Mouse (Mus musculus) lung, postnatal 0 days (tissue): Measurements from ENCODE around the gene Gjd3. TPM values are rescaled to one million over a fixed set of nuclear protein-coding genes. Genes with fewer than 3 reads are reported as not detected.
A peak's percentile ranks its signal among the peaks of the same experiment; 100 is the strongest.

Experiments used
- ATAC-seq: fragments of 200-750 bp; cut with Nextera tagmentation; 2 replicates; pipeline ENCODE4 v1.8.0; 2017; ENCODE audit warnings: moderate library complexity
- DNase-seq: peaks from one replicate; pipeline ENCODE4 v3.0.0-alpha.2; 2016; ENCODE audit warnings: low spot score
- H3K27ac ChIP-seq: fragments of 300-500 bp; sonication (generic); 2 replicates; pipeline ENCODE4 v1.5.1; 2014; ENCODE audit warnings: antibody characterized with exemption, mild to moderate bottlenecking, low read length, mixed read lengths
- H3K27me3 ChIP-seq: fragments of 300-500 bp; sonication (generic); replicated peaks from 2 replicates; pipeline ENCODE4 v1.6.1; 2014; ENCODE audit warnings: low read length, mixed read lengths; ENCODE audit not compliant: insufficient read depth
- H3K36me3 ChIP-seq: fragments of 300-500 bp; sonication (generic); 2 replicates; pipeline ENCODE4 v1.6.1; 2014; ENCODE audit warnings: low read length, mixed read lengths; ENCODE audit not compliant: insufficient read depth
- H3K4me1 ChIP-seq: fragments of 300-500 bp; sonication (generic); 2 replicates; pipeline ENCODE4 v1.6.1; 2014; ENCODE audit warnings: antibody characterized with exemption, low read depth, low read length, mixed read lengths; ENCODE audit not compliant: insufficient read depth
- H3K4me2 ChIP-seq: fragments of 300-500 bp; sonication (generic); replicated peaks from 2 replicates; pipeline ENCODE4 v1.6.1; 2014; ENCODE audit warnings: low read depth, mild to moderate bottlenecking, low read length, moderate library complexity, mixed read lengths
- H3K4me3 ChIP-seq: fragments of 300-500 bp; sonication (generic); 2 replicates; pipeline ENCODE4 v1.5.1; 2014; ENCODE audit warnings: low read depth, low read length
- H3K9ac ChIP-seq: fragments of 300-500 bp; sonication (generic); replicated peaks from 2 replicates; pipeline ENCODE4 v1.6.1; 2014; ENCODE audit warnings: low read depth, mild to moderate bottlenecking
- H3K9me3 ChIP-seq: fragments of 300-500 bp; sonication (generic); 2 replicates; pipeline ENCODE4 v1.6.1; 2016; ENCODE audit warnings: low read length, mixed read lengths
- CTCF ChIP-seq: IDR thresholded peaks from 2 replicates; pipeline ENCODE4 v1.5.1; 2016; ENCODE audit warnings: antibody characterized with exemption, mild to moderate bottlenecking
- EP300 ChIP-seq: IDR thresholded peaks from 2 replicates; pipeline ENCODE4 v1.6.1; 2016; ENCODE audit warnings: antibody characterized with exemption, mild to moderate bottlenecking, control low read depth
- WGBS: fragments of 180-500 bp; shearing (Covaris S2); extraction: QIAGEN DNeasy Blood & Tissue Kit; methylation state at CpG from one replicate; pipeline ENCODE4 v1.1.7; 2014; 5-methylcytosine and 5-hydroxymethylcytosine counted together
- polyA plus RNA-seq: library from polyadenylated mRNA; unstranded; fragments of >200 nt; fragmentation: Nextera tagmentation; extraction: Ambion mirVana; gene quantifications from 2 replicates; pipeline ENCODE4 v1.2.1, GENCODE M21; 2015

The Gjd3 gene
- polyA plus RNA-seq, 1 experiment from 2014 or later: 1.0 TPM

DNA sequence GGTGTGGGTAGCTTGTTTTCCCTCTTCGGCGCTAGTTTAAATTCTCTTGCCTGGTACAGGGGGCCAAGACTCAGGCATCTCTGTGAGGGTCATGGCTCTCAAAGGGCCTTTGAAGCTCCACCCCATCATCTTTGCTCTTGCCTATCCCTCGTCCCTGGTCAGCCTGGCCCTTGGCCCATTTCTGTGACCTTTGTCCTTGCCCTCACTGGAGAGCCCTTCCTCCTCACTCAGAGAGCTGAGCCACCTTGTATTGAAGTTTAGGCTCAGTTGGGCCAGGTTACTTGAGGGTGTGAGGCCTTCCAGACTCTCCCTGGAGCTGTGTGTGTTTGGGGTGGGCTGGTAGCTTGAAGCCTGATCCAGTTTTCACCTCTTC is 37.2 kb downstream of the Gjd3 start:
- Histone ChIP-seq H3K36me3 (0 out of 2 replicates have a peak, but pooled peaks cover 4% of the 10 kb centered on the region), H3K4me1 (peaks cover 49% of the 10 kb centered on the region), H3K27ac (peak overlapping the region; percentile 52), H3K4me2 (no peak overlapping the region; the same call in 1 of the 2 replicates), H3K9ac (no peak overlapping the region), H3K27me3 (no peaks in the 10 kb centered on the region), H3K9me3 (no peaks in the 10 kb centered on the region), H3K4me3 (no peak overlapping the region)
- ATAC-seq (no peak), DNase-seq (no peak)
- 38% methylated on average over 3 of the region's 3 CpGs for whole genome bisulfite sequencing
- TF ChIP-seq CTCF: no peak
- TF ChIP-seq EP300: no peak

DNA sequence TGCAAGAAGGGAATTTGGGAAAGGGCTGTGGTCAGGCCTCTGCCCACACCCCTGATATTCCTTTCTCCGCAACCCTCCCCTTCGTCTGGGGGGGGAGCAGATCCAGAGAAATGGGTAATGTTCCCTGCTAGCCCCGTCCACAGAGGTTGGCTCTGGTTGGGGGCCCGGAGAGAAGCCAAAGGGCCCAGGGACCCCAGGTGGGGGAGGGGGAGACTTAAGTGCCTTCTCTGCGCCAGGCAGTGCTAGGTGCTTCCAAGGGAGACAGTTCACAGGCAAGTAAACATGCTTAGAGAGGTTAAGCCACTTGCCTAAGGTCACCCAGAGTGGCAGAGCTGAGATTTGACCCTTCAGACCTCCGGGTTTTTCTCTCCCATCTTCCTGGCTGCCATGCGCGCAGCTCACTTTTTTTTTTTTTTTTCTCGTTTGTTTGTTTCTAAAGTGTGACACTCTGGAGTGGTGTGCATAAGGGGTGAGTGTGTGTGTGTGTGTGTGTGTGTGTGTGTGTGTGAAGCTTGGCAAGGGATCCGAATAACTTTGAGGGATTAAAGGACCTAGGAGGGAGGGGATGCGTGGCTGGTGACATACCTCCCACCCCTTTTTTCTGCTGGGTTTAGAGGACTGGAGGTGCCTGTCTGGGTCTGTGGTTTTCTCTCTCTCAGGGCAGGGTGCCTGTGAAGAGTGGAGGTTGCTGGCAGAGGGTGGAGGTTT is 37.8 kb downstream of the Gjd3 start:
- Histone ChIP-seq H3K9me3 (no peaks in the 10 kb centered on the region), H3K27ac (peak overlapping the region; percentile 98), H3K4me2 (peak overlapping the region; percentile 96), H3K4me1 (peaks cover 51% of the 10 kb centered on the region), H3K4me3 (no peak overlapping the region), H3K36me3 (no peaks in the 10 kb centered on the region), H3K27me3 (no peaks in the 10 kb centered on the region), H3K9ac (peak overlapping the region; percentile 6; the same call in 1 of the 2 replicates)
- 23% methylated on average over 10 of the region's 11 CpGs for whole genome bisulfite sequencing
- no peak for ATAC-seq
- TF ChIP-seq EP300: 0 out of 2 replicates have a peak, but pooled peaks have one; percentile 29
- TF ChIP-seq CTCF: no peak
- DNase-seq: peak; percentile 21

DNA sequence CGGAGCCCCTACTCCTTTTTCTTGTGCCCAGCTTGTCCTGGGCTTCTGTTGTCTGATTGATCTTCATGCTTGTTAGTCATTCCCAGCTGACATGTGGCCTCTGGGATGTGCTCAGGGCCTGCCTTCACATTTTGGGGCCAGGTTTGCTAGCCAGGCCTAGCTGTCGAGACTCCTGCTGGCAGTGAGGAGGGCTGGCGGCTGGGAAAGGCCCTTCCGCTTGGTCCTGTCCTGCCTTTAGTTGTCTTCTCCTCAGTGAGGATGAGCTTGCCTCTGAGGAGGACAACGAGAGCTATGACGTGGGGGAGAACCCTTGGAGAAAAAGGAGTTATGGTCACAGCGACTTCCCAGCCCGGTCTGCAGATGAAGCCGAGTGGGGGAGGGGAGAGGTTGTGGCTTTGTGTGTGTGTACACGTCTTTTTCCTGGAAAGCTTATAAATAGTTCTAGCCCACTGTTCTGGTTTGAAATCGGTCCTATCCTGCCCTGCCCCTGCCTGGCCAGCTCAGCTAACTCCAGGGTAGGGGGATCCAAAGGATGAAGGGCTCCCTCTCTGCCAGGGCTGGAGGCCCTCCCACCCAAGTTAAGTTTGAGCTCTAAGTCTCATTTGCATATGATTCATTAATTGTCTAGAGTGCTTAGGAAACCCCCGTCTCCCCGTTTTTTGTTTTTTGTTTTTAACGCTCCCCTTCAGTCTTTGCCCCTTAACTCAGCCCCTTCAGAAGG is 38.9 kb downstream of the Gjd3 start:
- DNase-seq (peak; percentile 75), ATAC-seq (no peak)
- Histone ChIP-seq H3K9ac (peak overlapping the region; percentile 12; the same call in 1 of the 2 replicates), H3K4me2 (peak overlapping the region; percentile 96), H3K9me3 (no peaks in the 10 kb centered on the region), H3K27ac (peak overlapping the region; percentile 98), H3K4me1 (peaks cover 54% of the 10 kb centered on the region), H3K27me3 (no peaks in the 10 kb centered on the region), H3K4me3 (no peak overlapping the region), H3K36me3 (no peaks in the 10 kb centered on the region)
- TF ChIP-seq EP300: peak; percentile 45; the same call in 1 of the 2 replicates
- TF ChIP-seq CTCF: no peak; the same call in 1 of the 2 replicates
- WGBS: 31% methylated on average over 14 of the region's 14 CpGs

DNA sequence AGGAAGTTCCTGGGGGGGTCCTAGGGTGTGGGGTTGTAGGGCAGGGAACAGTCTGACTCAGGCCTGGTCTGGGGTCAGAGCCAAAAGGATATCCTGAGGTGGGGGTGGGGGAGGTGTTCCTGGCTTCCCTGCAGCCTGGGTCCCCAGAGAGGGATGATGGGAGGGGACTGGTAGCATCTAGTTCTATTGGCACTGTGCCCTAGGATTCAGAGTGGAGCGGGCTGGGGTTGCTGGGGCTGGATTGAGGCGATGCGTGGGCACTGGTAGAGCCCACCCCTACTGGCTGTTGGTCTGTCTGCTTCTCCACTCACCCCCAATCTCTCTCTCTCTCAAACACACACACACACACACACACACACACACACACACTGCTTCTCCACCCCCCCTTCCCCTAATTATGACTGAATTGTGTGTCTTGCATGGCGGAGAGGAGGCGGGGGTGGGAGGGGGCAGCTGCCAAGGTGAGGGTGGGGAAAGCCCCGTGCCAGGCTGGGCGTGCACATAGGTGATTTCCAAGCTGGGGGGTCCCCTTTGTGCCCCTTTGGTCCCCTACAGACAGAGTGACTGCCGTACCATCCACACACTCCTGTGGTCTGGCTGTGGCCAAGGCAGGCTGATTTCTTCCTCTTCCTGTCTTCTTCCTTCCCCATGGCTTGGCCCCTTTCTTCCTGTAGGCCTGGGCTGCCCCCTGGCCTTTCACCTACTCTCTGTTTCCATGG is 39.7 kb downstream of the Gjd3 start:
- Histone ChIP-seq H3K4me1 (peaks cover 59% of the 10 kb centered on the region), H3K9ac (peak overlapping the region; percentile 32), H3K4me2 (peak overlapping the region; percentile 96), H3K27ac (peak overlapping the region; percentile 98), H3K4me3 (no peak overlapping the region), H3K27me3 (no peaks in the 10 kb centered on the region), H3K9me3 (no peaks in the 10 kb centered on the region), H3K36me3 (no peaks in the 10 kb centered on the region)
- 36% methylated on average over 8 of the region's 8 CpGs for WGBS
- TF ChIP-seq EP300 (peak; percentile 90), CTCF (no peak)
- ATAC-seq (peak; percentile 60), DNase-seq (peak; percentile 93)

DNA sequence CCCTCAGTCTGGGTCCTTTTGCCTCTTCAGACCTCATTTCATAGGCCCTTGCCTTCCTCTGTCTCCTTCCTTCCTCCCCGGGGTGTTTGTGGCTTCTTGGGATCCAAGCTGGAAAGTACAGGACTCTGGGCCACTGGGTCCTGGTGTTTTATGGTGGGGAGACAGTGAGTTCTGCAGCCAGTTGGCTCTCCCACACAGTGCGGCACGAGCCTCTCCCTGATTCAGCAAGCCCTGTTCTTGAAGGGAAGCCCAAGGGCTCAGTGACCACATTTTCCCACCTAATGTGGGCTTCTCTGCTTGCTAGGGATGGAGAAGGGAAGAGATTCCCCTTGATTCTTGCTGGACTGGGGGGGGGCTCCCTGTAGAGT is 40.3 kb downstream of the Gjd3 start:
- Histone ChIP-seq H3K9me3 (no peaks in the 10 kb centered on the region), H3K4me3 (peak overlapping the region; percentile 40; the same call in 1 of the 2 replicates), H3K36me3 (no peaks in the 10 kb centered on the region), H3K4me2 (peak overlapping the region; percentile 96), H3K4me1 (peaks cover 59% of the 10 kb centered on the region), H3K27me3 (no peaks in the 10 kb centered on the region), H3K27ac (peak overlapping the region; percentile 98), H3K9ac (peak overlapping the region; percentile 32; the same call in 1 of the 2 replicates)
- TF ChIP-seq EP300: no peak
- no peak for TF ChIP-seq CTCF
- DNase-seq: no peak
- no peak; the same call in 1 of the 2 replicates for ATAC-seq
- WGBS: 18% methylated on average over 3 of the region's 3 CpGs
